Mouse (Mus musculus) bone marrow, adult 2 months (tissue): ENCODE data around the gene Ccdc117.

ENCODE experiments used
- CTCF ChIP-seq: fragments of 200-500 bp; IDR thresholded peaks from 2 replicates; pipeline ENCODE4 v1.5.1; 2011; ENCODE audit warnings: low read length, control low read depth; ENCODE audit not compliant: control insufficient read depth, insufficient read depth
- POLR2A ChIP-seq: fragments of 200-500 bp; IDR thresholded peaks from 2 replicates; pipeline ENCODE4 v1.6.1; 2011; ENCODE audit warnings: low read depth, mild to moderate bottlenecking, control low read depth, low read length, borderline replicate concordance; ENCODE audit not compliant: control insufficient read depth

DNA sequence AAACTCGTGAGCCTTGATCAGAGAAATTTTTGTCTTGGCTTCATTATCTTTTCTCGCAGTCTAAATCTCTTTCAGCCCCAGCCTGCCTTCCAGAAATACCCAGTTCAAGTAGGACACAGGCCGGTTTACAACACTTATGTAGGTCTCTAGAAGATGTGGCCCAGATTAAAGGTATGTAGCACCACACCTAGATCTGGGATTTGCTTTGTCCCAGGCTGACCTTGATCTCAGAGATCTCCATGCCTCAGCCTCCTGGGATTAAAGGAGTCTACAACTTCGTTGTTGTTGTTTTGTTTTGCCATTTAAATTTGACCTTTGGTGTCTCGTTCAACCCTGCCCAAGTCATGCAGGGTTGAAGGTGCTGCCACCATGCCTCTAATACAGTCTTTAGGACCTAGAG is 46.1 kb downstream of the Ccdc117 start:
- TF ChIP-seq CTCF, result no peak
- TF ChIP-seq POLR2A, result no peak
